Mouse (Mus musculus) CH12.LX (cell line): ENCODE measurements at regions not wholly inside any gene's neighbourhood (a gene's known extent, or its start where the extent isn't known, plus 50 kb on each side); places are given as distances from the start of the nearest gene placed in this dataset.

Experiments used
- DNase-seq: peaks from one replicate; pipeline ENCODE4 v3.0.0-alpha.2; 2013; ENCODE audit errors: extremely low read depth
- H3K27ac ChIP-seq: 2 replicates; pipeline ENCODE4 v1.5.1; 2012; ENCODE audit warnings: low read depth, mild to moderate bottlenecking, control low read depth, moderate library complexity; ENCODE audit not compliant: insufficient read depth
- H3K27me3 ChIP-seq: replicated peaks from 2 replicates; pipeline ENCODE3; 2012; ENCODE audit warnings: inconsistent platforms
- H3K36me3 ChIP-seq, 2 experiments: replicated peaks in 1 of 2; 2 replicates each; pipeline versions ENCODE3 to v1.6.1; 2012; ENCODE audit warnings: inconsistent platforms in 1 of 2, low read length in 1 of 2, mild to moderate bottlenecking in 1 of 2, mixed read lengths in 1 of 2, moderate library complexity in 1 of 2; ENCODE audit not compliant: control insufficient read depth in 1 of 2, insufficient read depth in 1 of 2
- H3K4me1 ChIP-seq, 2 experiments: 2 replicates each; pipeline ENCODE4 v1.6.1; 2012; ENCODE audit warnings: inconsistent platforms in 1 of 2, moderate library complexity in 1 of 2; ENCODE audit not compliant: insufficient read depth in 2 of 2, control insufficient read depth in 1 of 2
- H3K4me2 ChIP-seq: 2 replicates; pipeline ENCODE4 v1.6.1; 2012; ENCODE audit warnings: low read depth, mild to moderate bottlenecking, control low read depth; ENCODE audit not compliant: poor library complexity, insufficient read depth, severe bottlenecking
- H3K4me3 ChIP-seq, 3 experiments: fragments of 150-350 bp in 1 of 3; sonication (generic) in 1 of 3; replicated peaks in 1 of 3; 2 replicates each; pipeline versions ENCODE3 to v1.5.1; 2011 to 2012; ENCODE audit warnings: low read depth in 2 of 3, low read length in 2 of 3, mild to moderate bottlenecking in 2 of 3, moderate library complexity in 2 of 3, control low read depth in 1 of 3, improper control_type of control experiment in 1 of 3, inconsistent platforms in 1 of 3, mixed read lengths in 1 of 3; ENCODE audit not compliant: poor library complexity in 1 of 3
- H3K79me2 ChIP-seq: replicated peaks from 2 replicates; pipeline ENCODE4 v1.6.1; 2012; ENCODE audit warnings: mild to moderate bottlenecking, moderate library complexity; ENCODE audit not compliant: control insufficient read depth, poor library complexity, insufficient read depth, severe bottlenecking; ENCODE audit errors: extremely low read depth
- H3K9ac ChIP-seq: 2 replicates; pipeline ENCODE4 v1.6.1; 2012; ENCODE audit warnings: low read depth, mild to moderate bottlenecking, control low read depth, moderate library complexity; ENCODE audit not compliant: insufficient read depth
- H3K9me3 ChIP-seq: replicated peaks from 2 replicates; pipeline ENCODE3; 2012; ENCODE audit warnings: low read length, inconsistent platforms, mixed read lengths
- BHLHE40 ChIP-seq: IDR thresholded peaks from 2 replicates; pipeline ENCODE4 v1.6.1; 2011; ENCODE audit warnings: mild to moderate bottlenecking, low read depth, low read length, improper control_type of control experiment
- CHD1 ChIP-seq: IDR thresholded peaks from 2 replicates; pipeline ENCODE4 v1.6.1; 2012; ENCODE audit warnings: low read depth, low read length, improper control_type of control experiment, inconsistent platforms
- CHD2 ChIP-seq: IDR thresholded peaks from 2 replicates; pipeline ENCODE4 v1.6.1; 2011; ENCODE audit warnings: low read length, improper control_type of control experiment
- CTCF ChIP-seq, 2 experiments: IDR thresholded peaks in 1 of 2; conservative IDR thresholded peaks in 1 of 2; 2 replicates each; pipeline ENCODE4 v1.5.1; 2011 to 2012; ENCODE audit warnings: low read depth in 2 of 2, low read length in 2 of 2, improper control_type of control experiment in 1 of 2, inconsistent platforms in 1 of 2, mild to moderate bottlenecking in 1 of 2, moderate library complexity in 1 of 2
- E2F4 ChIP-seq: IDR thresholded peaks from 2 replicates; pipeline ENCODE4 v1.6.1; 2011; ENCODE audit warnings: low read depth, low read length, improper control_type of control experiment; ENCODE audit not compliant: insufficient replicate concordance
- ELF1 ChIP-seq: IDR thresholded peaks from 2 replicates; pipeline ENCODE4 v1.6.1; 2014; ENCODE audit warnings: low read depth, mild to moderate bottlenecking, inconsistent platforms, low read length, improper control_type of control experiment
- EP300 ChIP-seq: IDR thresholded peaks from 2 replicates; pipeline ENCODE4 v1.6.1; 2011; ENCODE audit warnings: low read length, improper control_type of control experiment
- ETS1 ChIP-seq: conservative IDR thresholded peaks from 2 replicates; pipeline ENCODE4 v1.6.1; 2012; ENCODE audit warnings: low read depth, mild to moderate bottlenecking, inconsistent platforms, low read length, improper control_type of control experiment, moderate library complexity
- GABPA ChIP-seq: IDR thresholded peaks from 2 replicates; pipeline ENCODE4 v1.6.1; 2012; ENCODE audit warnings: low read depth, low read length, improper control_type of control experiment, inconsistent platforms; ENCODE audit not compliant: insufficient replicate concordance
- HCFC1 ChIP-seq: IDR thresholded peaks from 2 replicates; pipeline ENCODE4 v1.6.1; 2012; ENCODE audit warnings: low read depth, mild to moderate bottlenecking, inconsistent platforms, low read length, improper control_type of control experiment
- IRF4 ChIP-seq: IDR thresholded peaks from 2 replicates; pipeline ENCODE4 v1.6.1; 2014; ENCODE audit warnings: low read depth, mild to moderate bottlenecking, inconsistent platforms, low read length, improper control_type of control experiment
- JUN ChIP-seq: IDR thresholded peaks from 2 replicates; pipeline ENCODE4 v1.6.1; 2011; ENCODE audit warnings: low read depth, mild to moderate bottlenecking, low read length, improper control_type of control experiment, moderate library complexity; ENCODE audit not compliant: insufficient read depth
- JUND ChIP-seq: conservative IDR thresholded peaks from 2 replicates; pipeline ENCODE4 v1.6.1; 2011; ENCODE audit warnings: low read depth, low read length, improper control_type of control experiment
- KAT2A ChIP-seq: IDR thresholded peaks from 2 replicates; pipeline ENCODE4 v1.6.1; 2012; ENCODE audit warnings: low read length, improper control_type of control experiment, inconsistent platforms; ENCODE audit not compliant: insufficient replicate concordance
- MAFK ChIP-seq: IDR thresholded peaks from 2 replicates; pipeline ENCODE4 v1.6.1; 2011; ENCODE audit warnings: low read length, improper control_type of control experiment; ENCODE audit not compliant: insufficient replicate concordance
- MAX ChIP-seq: IDR thresholded peaks from 2 replicates; pipeline ENCODE4 v1.6.1; 2011; ENCODE audit warnings: low read length, improper control_type of control experiment
- MAZ ChIP-seq: IDR thresholded peaks from 2 replicates; pipeline ENCODE4 v1.6.1; 2012; ENCODE audit warnings: low read depth, mild to moderate bottlenecking, inconsistent platforms, low read length, improper control_type of control experiment, moderate library complexity
- MEF2A ChIP-seq: IDR thresholded peaks from 2 replicates; pipeline ENCODE4 v1.6.1; 2014; ENCODE audit warnings: low read depth, mild to moderate bottlenecking, inconsistent platforms, low read length, improper control_type of control experiment, borderline replicate concordance
- MXI1 ChIP-seq: IDR thresholded peaks from 2 replicates; pipeline ENCODE4 v1.6.1; 2011; ENCODE audit warnings: mild to moderate bottlenecking, low read depth, low read length, improper control_type of control experiment
- MYC ChIP-seq: IDR thresholded peaks from 2 replicates; pipeline ENCODE4 v1.6.1; 2011; ENCODE audit warnings: low read depth, mild to moderate bottlenecking, improper control_type of control experiment, low read length
- NELFE ChIP-seq: IDR thresholded peaks from 2 replicates; pipeline ENCODE4 v1.6.1; 2011; ENCODE audit warnings: low read depth, low read length, improper control_type of control experiment
- NRF1 ChIP-seq: IDR thresholded peaks from 2 replicates; pipeline ENCODE4 v1.6.1; 2014; ENCODE audit warnings: low read depth, mild to moderate bottlenecking, inconsistent platforms, low read length, improper control_type of control experiment, moderate library complexity
- PAX5 ChIP-seq: IDR thresholded peaks from 2 replicates; pipeline ENCODE4 v1.6.1; 2012; ENCODE audit warnings: low read length, inconsistent platforms, mixed read lengths
- POLR2A ChIP-seq: IDR thresholded peaks from 2 replicates; pipeline ENCODE4 v1.6.1; 2011; ENCODE audit warnings: low read depth, mild to moderate bottlenecking, improper control_type of control experiment, low read length
- POLR2AphosphoS2 ChIP-seq: IDR thresholded peaks from 2 replicates; pipeline ENCODE4 v1.6.1; 2011; ENCODE audit warnings: low read depth, low read length, improper control_type of control experiment
- RAD21 ChIP-seq: IDR thresholded peaks from 2 replicates; pipeline ENCODE4 v1.6.1; 2011; ENCODE audit warnings: low read depth, mild to moderate bottlenecking, low read length, improper control_type of control experiment, moderate library complexity
- RCOR1 ChIP-seq: conservative IDR thresholded peaks from 2 replicates; pipeline ENCODE4 v1.6.1; 2012; ENCODE audit warnings: low read depth, mild to moderate bottlenecking, inconsistent platforms, low read length, improper control_type of control experiment
- SIN3A ChIP-seq: IDR thresholded peaks from 2 replicates; pipeline ENCODE4 v1.6.1; 2012; ENCODE audit warnings: low read length, improper control_type of control experiment, inconsistent platforms
- SMC3 ChIP-seq: IDR thresholded peaks from 2 replicates; pipeline ENCODE4 v1.6.1; 2011; ENCODE audit warnings: low read depth, low read length, improper control_type of control experiment
- TBP ChIP-seq: conservative IDR thresholded peaks from 2 replicates; pipeline ENCODE4 v1.6.1; 2011; ENCODE audit warnings: low read depth, low read length, improper control_type of control experiment
- TCF12 ChIP-seq: IDR thresholded peaks from 2 replicates; pipeline ENCODE4 v1.6.1; 2014; ENCODE audit warnings: low read depth, mild to moderate bottlenecking, inconsistent platforms, low read length, improper control_type of control experiment
- UBTF ChIP-seq: IDR thresholded peaks from 2 replicates; pipeline ENCODE4 v1.6.1; 2012; ENCODE audit warnings: low read depth, mild to moderate bottlenecking, inconsistent platforms, low read length, improper control_type of control experiment, moderate library complexity
- USF1 ChIP-seq: IDR thresholded peaks from 2 replicates; pipeline ENCODE4 v1.6.1; 2014; ENCODE audit warnings: low read depth, mild to moderate bottlenecking, inconsistent platforms, low read length, improper control_type of control experiment
- USF2 ChIP-seq: conservative IDR thresholded peaks from 2 replicates; pipeline ENCODE4 v1.6.1; 2011; ENCODE audit warnings: low read depth, low read length, improper control_type of control experiment
- ZC3H11A ChIP-seq: IDR thresholded peaks from 2 replicates; pipeline ENCODE4 v1.6.1; 2012; ENCODE audit warnings: low read depth, mild to moderate bottlenecking, inconsistent platforms, low read length, improper control_type of control experiment
- ZKSCAN1 ChIP-seq: IDR thresholded peaks from 2 replicates; pipeline ENCODE4 v1.6.1; 2012; ENCODE audit warnings: low read depth, inconsistent platforms, low read length, improper control_type of control experiment, borderline replicate concordance
- ZMIZ1 ChIP-seq: IDR thresholded peaks from 2 replicates; pipeline ENCODE4 v1.6.1; 2012; ENCODE audit warnings: low read depth, mild to moderate bottlenecking, inconsistent platforms, low read length, improper control_type of control experiment
- ZNF384 ChIP-seq: IDR thresholded peaks from 2 replicates; pipeline ENCODE4 v1.6.1; 2012; ENCODE audit warnings: low read depth, low read length, improper control_type of control experiment, inconsistent platforms
- dilution Hi-C: fragments of 300-500 bp; cut with MboI; formaldehyde crosslinking; loops from 2 replicates; pipeline ENCODE4 v1.14.3; 2020; ENCODE audit warnings: low sequenced_read_pairs; ENCODE audit not compliant: extremely low pct_unique_long_range_greater_than_20kb, extremely low pct_ligation_motif_present
- in situ Hi-C: fragments of 300-500 bp; cut with MboI; formaldehyde crosslinking; loops from 3 replicates; pipeline ENCODE4 v1.14.3; 2019; ENCODE audit warnings: low sequenced_read_pairs, low pct_ligation_motif_present, low pct_unique_long_range_greater_than_20kb, mixed read lengths

GRCm38 (mm10) chr19:36204965-36205718 is 85.2 kb upstream of the Ankrd1 start:
- Histone ChIP-seq H3K79me2 (no peaks in the 10 kb centered on the region), H3K4me2 (peak overlapping the region; percentile 96), H3K27ac (peak overlapping the region; percentile 74), H3K9me3 (no peaks in the 10 kb centered on the region), H3K4me3 (peak overlapping the region in 1 of 3 experiments; percentile 12), H3K36me3 (no peaks in the 10 kb centered on the region), H3K27me3 (no peaks in the 10 kb centered on the region), H3K9ac (peak overlapping the region; percentile 85), H3K4me1 (peaks cover 11 to 40% of the 10 kb centered on the region in 2 experiments; a peak in 3 of 4 replicates)
- peak; percentile 47; the same call in 1 of the 2 replicates for TF ChIP-seq TBP
- no peak for TF ChIP-seq ZNF384
- no peak for TF ChIP-seq RCOR1
- TF ChIP-seq JUND: peak; percentile 72
- TF ChIP-seq SIN3A: peak; percentile 81
- no peak for TF ChIP-seq USF2
- TF ChIP-seq SMC3: no peak; the same call in 1 of the 2 replicates
- TF ChIP-seq ELF1: 0 out of 2 replicates have a peak, but pooled peaks have one; percentile 22
- no peak for TF ChIP-seq MAFK
- TF ChIP-seq POLR2AphosphoS2: no peak
- 0 out of 2 replicates have a peak, but pooled peaks have one; percentile 11 for TF ChIP-seq KAT2A
- TF ChIP-seq ZKSCAN1: no peak
- TF ChIP-seq JUN: peak; percentile 50; the same call in 1 of the 2 replicates
- no peak for TF ChIP-seq PAX5
- no peak for TF ChIP-seq CHD2
- 0 out of 2 replicates have a peak, but pooled peaks have one; percentile 35 for TF ChIP-seq ZMIZ1
- TF ChIP-seq BHLHE40: peak; percentile 92
- peak; percentile 67; the same call in 1 of the 2 replicates for TF ChIP-seq CHD1
- no peak; the same call in 1 of the 2 replicates for TF ChIP-seq MXI1
- no peak for TF ChIP-seq NRF1
- 0 out of 2 replicates have a peak, but pooled peaks have one; percentile 36 for TF ChIP-seq NELFE
- peak; percentile 92 for TF ChIP-seq IRF4
- TF ChIP-seq ZC3H11A: no peak
- TF ChIP-seq USF1: no peak
- TF ChIP-seq UBTF: no peak
- 0 out of 2 replicates have a peak, but pooled peaks have one; percentile 34 for TF ChIP-seq MAX
- no peak for TF ChIP-seq GABPA
- 0 out of 2 replicates have a peak, but pooled peaks have one; percentile 19 for TF ChIP-seq HCFC1
- peak; percentile 59 for TF ChIP-seq ETS1
- 0 out of 2 replicates have a peak, but pooled peaks have one; percentile 29 for TF ChIP-seq MYC
- TF ChIP-seq RAD21: no peak
- TF ChIP-seq E2F4: 0 out of 2 replicates have a peak, but pooled peaks have one; percentile 23
- peak; percentile 50; the same call in 1 of the 2 replicates for TF ChIP-seq POLR2A
- TF ChIP-seq CTCF (conservative IDR thresholded peaks at IDR 0.05 in 1 of 2, IDR thresholded peaks at IDR 0.05 in 1 of 2; ENCODE audit: low read depth in 2 of 2, low read length in 2 of 2): no peak
- TF ChIP-seq MAZ: peak; percentile 58; the same call in 1 of the 2 replicates
- TF ChIP-seq EP300: peak; percentile 80
- TF ChIP-seq TCF12: peak; percentile 23
- TF ChIP-seq MEF2A: peak; percentile 47; the same call in 1 of the 2 replicates
- DNase-seq: peak; percentile 86
- dilution Hi-C loops (no loop called here), in situ Hi-C loops (no loop called here)
